Mouse (Mus musculus) embryonic facial prominence, embryonic 11.5 days (tissue): Measurements from ENCODE around the gene Nptxr. TPM values are rescaled to one million over a fixed set of nuclear protein-coding genes. Genes with fewer than 3 reads are reported as not detected.

Source experiments
- ATAC-seq: fragments of 200-750 bp; cut with Nextera tagmentation; replicated peaks from 2 replicates; pipeline ENCODE4 v1.8.0; 2017; ENCODE audit warnings: low read depth; ENCODE audit not compliant: insufficient number of reproducible peaks, low FRiP score, low TSS enrichment
- DNase-seq: peaks from one replicate; pipeline ENCODE4 v3.0.0-alpha.2; 2015; ENCODE audit warnings: low spot score
- H3K27ac ChIP-seq: fragments of 300-500 bp; sonication (generic); replicated peaks from 2 replicates; pipeline ENCODE4 v1.5.1; 2014; ENCODE audit warnings: mild to moderate bottlenecking, low read depth, low read length, control low read depth
- H3K27me3 ChIP-seq: fragments of 300-500 bp; sonication (generic); 2 replicates; pipeline ENCODE4 v1.6.1; 2014; ENCODE audit warnings: mild to moderate bottlenecking, low read length, moderate library complexity, mixed read lengths; ENCODE audit not compliant: control insufficient read depth, insufficient read depth
- H3K36me3 ChIP-seq: fragments of 300-500 bp; sonication (generic); replicated peaks from 2 replicates; pipeline ENCODE4 v1.6.1; 2014; ENCODE audit warnings: low read depth, mild to moderate bottlenecking, low read length, moderate library complexity, mixed read lengths; ENCODE audit not compliant: control insufficient read depth, insufficient read depth
- H3K4me1 ChIP-seq: fragments of 300-500 bp; sonication (generic); 2 replicates; pipeline ENCODE4 v1.6.1; 2014; ENCODE audit warnings: low read length, mixed read lengths; ENCODE audit not compliant: control insufficient read depth, insufficient read depth
- H3K4me2 ChIP-seq: fragments of 300-500 bp; sonication (generic); 2 replicates; pipeline ENCODE4 v1.6.1; 2014; ENCODE audit warnings: low read depth, mild to moderate bottlenecking, control low read depth, low read length, moderate library complexity
- H3K4me3 ChIP-seq: fragments of 300-500 bp; sonication (generic); 2 replicates; pipeline ENCODE4 v1.5.1; 2014; ENCODE audit warnings: low read depth, low read length, control low read depth
- H3K9ac ChIP-seq: fragments of 300-500 bp; sonication (generic); replicated peaks from 2 replicates; pipeline ENCODE4 v1.6.1; 2014; ENCODE audit warnings: mild to moderate bottlenecking, control low read depth, low read length
- H3K9me3 ChIP-seq: fragments of 300-500 bp; sonication (generic); replicated peaks from 2 replicates; pipeline ENCODE4 v1.6.1; 2016; ENCODE audit warnings: mild to moderate bottlenecking, low read length, inconsistent platforms, mixed read lengths; ENCODE audit not compliant: control insufficient read depth
- WGBS: fragments of 180-500 bp; shearing (Covaris S2); extraction: QIAGEN DNeasy Blood & Tissue Kit; methylation state at CpG from one replicate; pipeline ENCODE4 v1.1.7; 2014; 5-methylcytosine and 5-hydroxymethylcytosine counted together
- polyA plus RNA-seq: library from polyadenylated mRNA; unstranded; fragments of >200 nt; fragmentation: Nextera tagmentation; extraction: Ambion mirVana; gene quantifications from 2 replicates; pipeline ENCODE4 v1.2.1, GENCODE M21; 2014

The Nptxr gene
- polyA plus RNA-seq, 1 experiment from 2014 or later = 0.77 TPM

DNA sequence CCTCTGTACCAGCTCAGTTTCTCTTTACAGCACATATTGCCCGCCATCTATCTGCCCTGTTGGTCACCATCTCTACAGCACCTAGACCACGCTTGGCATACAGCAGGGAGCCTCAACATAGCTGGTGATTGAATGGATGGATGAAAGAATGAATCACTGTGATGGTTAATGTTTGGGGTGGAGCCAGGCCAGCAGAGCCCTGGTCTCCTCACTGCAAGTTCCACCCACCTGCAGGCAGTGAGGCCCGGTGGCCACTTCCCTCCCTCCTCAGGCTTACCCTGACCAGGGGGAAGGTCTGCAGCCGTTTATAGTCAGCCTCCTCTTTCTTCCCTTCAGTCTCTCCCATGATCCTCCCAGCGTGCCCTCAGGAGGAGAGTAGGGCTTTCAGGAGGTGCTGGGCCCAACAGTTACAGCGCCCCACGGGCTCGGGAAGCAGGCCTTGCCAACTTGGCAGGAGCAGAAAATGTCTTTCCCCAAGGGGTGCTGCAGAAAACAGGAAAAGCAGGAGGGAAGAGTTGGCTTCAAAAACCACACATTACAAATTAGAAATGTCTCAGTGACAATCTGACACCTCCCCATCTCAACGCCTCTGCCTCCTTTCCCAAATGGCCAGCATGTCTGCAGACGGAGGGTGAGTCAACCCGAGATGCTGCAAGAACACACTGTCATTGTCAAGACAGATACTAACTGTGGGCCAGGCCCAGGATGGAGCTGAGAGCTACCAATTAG, 39.9 kb downstream of the Nptxr start:
- Histone ChIP-seq H3K4me3 (no peak overlapping the region), H3K4me1 (no peaks in the 10 kb centered on the region), H3K4me2 (no peak overlapping the region), H3K27ac (no peak overlapping the region), H3K36me3 (no peaks in the 10 kb centered on the region; the same call in 1 of the 2 replicates), H3K9me3 (no peaks in the 10 kb centered on the region), H3K27me3 (no peaks in the 10 kb centered on the region), H3K9ac (no peak overlapping the region)
- 83% methylated on average over 11 of the region's 11 CpGs for WGBS
- no peak for DNase-seq
- no peak for ATAC-seq

DNA sequence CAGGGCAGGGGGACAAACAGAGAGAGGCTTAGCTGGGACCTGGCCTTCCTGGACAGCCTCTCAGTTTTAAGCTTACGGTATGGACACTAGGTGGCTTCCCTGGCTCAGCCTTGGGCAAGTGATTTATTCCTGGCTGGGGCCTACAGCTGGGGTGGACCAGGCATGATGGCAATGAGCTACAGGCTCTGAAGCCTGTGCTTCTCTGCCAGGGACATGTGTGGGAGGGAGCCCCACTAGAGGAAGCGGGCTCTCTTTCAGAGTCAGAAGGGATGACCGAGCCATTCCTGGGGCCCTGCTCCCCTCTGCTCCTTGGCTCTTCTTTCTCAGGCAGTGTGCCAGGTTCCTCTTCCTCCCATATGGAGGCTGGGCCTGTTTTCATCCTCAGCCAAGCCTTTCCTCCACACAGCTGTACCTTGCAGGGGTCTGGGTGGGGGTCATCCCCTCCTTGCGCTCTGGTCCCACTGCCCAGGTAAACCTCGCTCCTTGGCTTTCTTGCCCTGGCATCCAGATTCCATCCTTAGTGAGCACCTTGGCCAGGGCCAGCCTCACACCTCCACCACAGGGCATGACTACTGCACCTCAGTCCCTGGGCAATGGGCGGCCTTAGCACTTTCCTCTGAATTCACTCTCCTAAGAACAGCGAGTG, 40.8 kb downstream of the Nptxr start:
- Histone ChIP-seq H3K27me3 (no peaks in the 10 kb centered on the region), H3K27ac (no peak overlapping the region), H3K9me3 (no peaks in the 10 kb centered on the region), H3K4me3 (no peak overlapping the region), H3K9ac (no peak overlapping the region), H3K36me3 (no peaks in the 10 kb centered on the region; the same call in 1 of the 2 replicates), H3K4me2 (no peak overlapping the region), H3K4me1 (no peaks in the 10 kb centered on the region)
- 92% methylated on average over 7 of the region's 7 CpGs for WGBS
- ATAC-seq (no peak), DNase-seq (no peak)

- ATAC-seq (no peak), DNase-seq (no peak)
- H3K4me1 ChIP-seq = no peaks in the 10 kb centered on the region
- H3K4me2 ChIP-seq = no peak overlapping the region
- no peak overlapping the region for H3K4me3 ChIP-seq
- no peaks in the 10 kb centered on the region; the same call in 1 of the 2 replicates for H3K36me3 ChIP-seq
- no peaks in the 10 kb centered on the region for H3K27me3 ChIP-seq
- 88% methylated on average over 9 of the region's 9 CpGs for WGBS
- no peak overlapping the region for H3K27ac ChIP-seq
- H3K9ac ChIP-seq = no peak overlapping the region
- H3K9me3 ChIP-seq = no peaks in the 10 kb centered on the region
These were observed 41.6 kb downstream of the Nptxr start for GRCm38 (mm10) chr15:79763001-79763400.

DNA sequence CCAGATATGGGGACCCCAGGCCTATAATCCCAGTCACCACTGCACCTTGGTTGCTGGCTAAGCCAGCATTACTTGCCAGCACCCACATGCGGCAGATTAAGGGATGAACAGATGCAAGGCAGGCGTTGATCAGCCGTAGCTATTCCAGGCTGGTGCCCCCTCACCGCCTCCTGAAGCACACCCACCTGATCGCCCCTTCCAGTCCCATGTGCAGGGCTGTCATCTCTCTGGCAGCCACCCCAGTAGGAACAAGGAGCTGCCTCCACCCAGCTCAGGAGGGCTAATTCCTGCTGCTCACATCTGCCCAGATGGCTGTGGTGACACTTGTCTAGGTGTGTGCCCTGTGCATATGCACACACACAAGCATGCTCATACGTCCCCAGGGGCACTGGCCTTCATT, 43.6 kb downstream of the Nptxr start:
- WGBS = 83% methylated on average over 6 of the region's 6 CpGs
- Histone ChIP-seq H3K27me3 (no peaks in the 10 kb centered on the region), H3K4me1 (no peaks in the 10 kb centered on the region), H3K9me3 (no peaks in the 10 kb centered on the region), H3K4me3 (no peak overlapping the region), H3K36me3 (no peaks in the 10 kb centered on the region; the same call in 1 of the 2 replicates), H3K27ac (no peak overlapping the region), H3K4me2 (no peak overlapping the region), H3K9ac (no peak overlapping the region; the same call in 1 of the 2 replicates)
- DNase-seq (no peak), ATAC-seq (no peak)

DNA sequence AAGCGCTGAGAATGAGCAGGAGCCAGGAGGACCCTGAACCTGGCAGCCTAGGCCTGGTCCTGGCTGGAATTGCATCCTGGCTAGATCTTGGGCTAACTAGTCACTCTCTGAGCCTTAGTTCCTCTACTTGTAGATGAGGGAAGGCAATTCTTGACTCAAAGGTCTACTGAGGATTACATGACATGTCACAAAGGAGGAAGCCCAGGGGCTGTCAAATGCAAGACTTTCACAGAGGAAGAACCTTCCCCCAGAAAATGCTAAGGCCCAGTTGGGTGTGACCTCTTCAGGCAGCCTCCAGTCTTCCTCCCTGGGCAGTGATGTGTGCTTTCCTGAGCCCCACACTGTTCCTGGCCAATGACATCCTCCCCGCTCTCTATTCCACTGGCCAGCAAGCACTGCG, 47.4 kb downstream of the Nptxr start:
- no peaks in the 10 kb centered on the region for H3K4me1 ChIP-seq
- no peaks in the 10 kb centered on the region for H3K27me3 ChIP-seq
- DNase-seq (no peak), ATAC-seq (no peak)
- WGBS = 88% methylated on average over 3 of the region's 3 CpGs
- H3K9ac ChIP-seq = no peak overlapping the region
- no peaks in the 10 kb centered on the region for H3K9me3 ChIP-seq
- no peak overlapping the region for H3K4me3 ChIP-seq
- no peaks in the 10 kb centered on the region; the same call in 1 of the 2 replicates for H3K36me3 ChIP-seq
- no peak overlapping the region for H3K4me2 ChIP-seq
- H3K27ac ChIP-seq = no peak overlapping the region

- Histone ChIP-seq H3K4me2 (no peak overlapping the region), H3K9ac (no peak overlapping the region), H3K4me3 (no peak overlapping the region), H3K27me3 (no peaks in the 10 kb centered on the region), H3K36me3 (no peaks in the 10 kb centered on the region; the same call in 1 of the 2 replicates), H3K9me3 (no peaks in the 10 kb centered on the region), H3K4me1 (no peaks in the 10 kb centered on the region), H3K27ac (no peak overlapping the region)
- DNase-seq = no peak
- no peak for ATAC-seq
- 71% methylated on average over 8 of the region's 8 CpGs for WGBS
These were observed 48.5 kb downstream of the Nptxr start for GRCm38 (mm10) chr15:79755977-79756625.

DNA sequence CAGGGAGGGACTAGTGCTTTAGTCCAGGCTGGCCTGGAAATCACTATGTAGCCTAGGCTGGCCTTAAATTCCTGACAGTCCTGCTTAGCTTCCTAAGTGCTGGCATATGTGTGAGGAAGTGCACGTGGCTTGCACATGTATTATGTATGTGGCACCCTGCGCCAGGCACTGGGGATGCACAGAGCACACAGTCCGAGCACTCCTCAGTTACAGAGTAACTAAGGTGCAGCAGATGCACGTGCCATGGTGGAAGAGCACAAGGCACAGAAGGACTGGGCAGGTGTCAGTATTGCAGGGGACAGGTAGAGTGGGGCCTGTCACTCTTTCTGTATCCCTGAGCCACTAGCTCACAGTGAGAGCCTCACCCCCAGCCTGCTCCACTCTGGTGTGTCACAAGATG, 49.4 kb downstream of the Nptxr start:
- no peaks in the 10 kb centered on the region for H3K9me3 ChIP-seq
- DNase-seq = no peak
- H3K4me3 ChIP-seq = no peak overlapping the region
- H3K27me3 ChIP-seq = no peaks in the 10 kb centered on the region
- 82% methylated on average over 4 of the region's 4 CpGs for WGBS
- no peak overlapping the region for H3K9ac ChIP-seq
- H3K36me3 ChIP-seq = no peaks in the 10 kb centered on the region
- H3K27ac ChIP-seq = no peak overlapping the region
- H3K4me2 ChIP-seq = no peak overlapping the region
- H3K4me1 ChIP-seq = no peaks in the 10 kb centered on the region
- no peak for ATAC-seq

GRCm38 (mm10) chr15:79753873-79754272, 50.7 kb downstream of the Nptxr start:
- DNase-seq (no peak), ATAC-seq (no peak)
- WGBS = 46% methylated on average over 4 of the region's 4 CpGs
- H3K4me3 ChIP-seq = no peak overlapping the region
- H3K9me3 ChIP-seq = no peaks in the 10 kb centered on the region
- H3K9ac ChIP-seq = no peak overlapping the region
- no peaks in the 10 kb centered on the region for H3K4me1 ChIP-seq
- H3K36me3 ChIP-seq = no peaks in the 10 kb centered on the region
- no peaks in the 10 kb centered on the region for H3K27me3 ChIP-seq
- H3K27ac ChIP-seq = no peak overlapping the region
- no peak overlapping the region for H3K4me2 ChIP-seq
